Mouse (Mus musculus) spleen, adult 18-20 months (tissue): ENCODE measurements around the gene Bpifc.
A peak's percentile ranks its signal among the peaks of the same experiment; 100 is the strongest.
"Not testable (repeated sequence)": the region's sequence is repeated elsewhere in the genome, so short reads cannot be mapped to it uniquely, and the experiment has no call there.

Experiments
- DNase-seq, 2 experiments: peaks; one replicate each; pipeline ENCODE4 v3.0.0; 2022; ENCODE audit warnings: mixed read lengths in 2 of 2

Bpifc gene

GRCm38 (mm10) chr10:86011781-86012180 lies at the start of gene Bpifc:
Gene Bpifc (minus strand): TSS chr10:86011895.
- no peak for DNase-seq

- DNase-seq = no peak
Measured at GRCm38 (mm10) chr10:86060267-86060666, 48.6 kb upstream of the Bpifc start.

GRCm38 (mm10) chr10:86057712-86058111 lies 46.0 kb upstream of the Bpifc start:
- no peak for DNase-seq

- no peak for DNase-seq
Measured at GRCm38 (mm10) chr10:86057286-86057685, 45.6 kb upstream of the Bpifc start.

- no peak for DNase-seq
Measured at GRCm38 (mm10) chr10:86056297-86056903, 44.7 kb upstream of the Bpifc start.

GRCm38 (mm10) chr10:86052818-86053522 lies 41.3 kb upstream of the Bpifc start:
- DNase-seq = no peak

- DNase-seq = no peak
Measured at GRCm38 (mm10) chr10:86050522-86050921, 38.8 kb upstream of the Bpifc start.

GRCm38 (mm10) chr10:86047786-86048185 lies 36.1 kb upstream of the Bpifc start:
- no peak for DNase-seq

- DNase-seq = no peak
Measured at GRCm38 (mm10) chr10:86046371-86046770, 34.7 kb upstream of the Bpifc start.

GRCm38 (mm10) chr10:86044066-86044465 lies 32.4 kb upstream of the Bpifc start:
- no peak for DNase-seq

- DNase-seq = no peak
Measured at GRCm38 (mm10) chr10:86043651-86044050, 32.0 kb upstream of the Bpifc start.

GRCm38 (mm10) chr10:86034007-86034728 lies 22.5 kb upstream of the Bpifc start:
- no peak for DNase-seq

GRCm38 (mm10) chr10:86032517-86032916 lies 20.8 kb upstream of the Bpifc start:
- no peak for DNase-seq

GRCm38 (mm10) chr10:86030743-86031142 lies 19.0 kb upstream of the Bpifc start:
- no peak for DNase-seq

- DNase-seq = not testable (repeated sequence)
Measured at GRCm38 (mm10) chr10:86026807-86027206, 15.1 kb upstream of the Bpifc start.

- no peak for DNase-seq
Measured at GRCm38 (mm10) chr10:86026354-86026753, 14.7 kb upstream of the Bpifc start.

- DNase-seq = no peak
Measured at GRCm38 (mm10) chr10:86025906-86026305, 14.2 kb upstream of the Bpifc start.

- DNase-seq = no peak
Measured at GRCm38 (mm10) chr10:86023149-86023548, 11.5 kb upstream of the Bpifc start.

- DNase-seq = no peak
Measured at GRCm38 (mm10) chr10:86022474-86022816, 10.8 kb upstream of the Bpifc start.

GRCm38 (mm10) chr10:86021749-86022473 lies 10.2 kb upstream of the Bpifc start, which contains the start of gene Fbxo7:
Gene Fbxo7 (plus strand): TSS chr10:86021972.
- peak; percentile 78 to 82 for DNase-seq

- DNase-seq = no peak
Measured at GRCm38 (mm10) chr10:86021408-86021748, 9.7 kb upstream of the Bpifc start.

- no peak for DNase-seq
Measured at GRCm38 (mm10) chr10:86018813-86019212, 7.1 kb upstream of the Bpifc start.

- DNase-seq = no peak
Measured at GRCm38 (mm10) chr10:86017781-86018180, 6.1 kb upstream of the Bpifc start.
